Mouse (Mus musculus) CD4-positive, CD25-positive, alpha-beta regulatory T cell, adult 2 months (primary cell): ENCODE measurements around the gene Cnst.

ENCODE experiments used
- DNase-seq: peaks from one replicate; pipeline ENCODE4 v3.0.0-alpha.2; 2012; ENCODE audit warnings: low read depth, low spot score

Gene Cnst

GRCm38 (mm10) chr1:179553197-179553948 lies 7.2 kb downstream of the Cnst start:
- DNase-seq, result no peak

GRCm38 (mm10) chr1:179553949-179554347 lies 7.8 kb downstream of the Cnst start:
- DNase-seq, result no peak

- no peak for DNase-seq
Measured at GRCm38 (mm10) chr1:179556921-179557320, 10.8 kb downstream of the Cnst start.

- peak; percentile 49 for DNase-seq
Measured at GRCm38 (mm10) chr1:179559446-179560194, 13.4 kb downstream of the Cnst start.

- DNase-seq, result peak; percentile 56
Measured at GRCm38 (mm10) chr1:179560845-179561430, 14.8 kb downstream of the Cnst start.

- DNase-seq, result no peak
Measured at GRCm38 (mm10) chr1:179563211-179563610, 17.0 kb downstream of the Cnst start.

GRCm38 (mm10) chr1:179563926-179564325 lies 17.8 kb downstream of the Cnst start:
- no peak for DNase-seq

- DNase-seq, result no peak
Measured at GRCm38 (mm10) chr1:179567558-179567957, 21.4 kb downstream of the Cnst start.

GRCm38 (mm10) chr1:179568690-179569398 lies 22.7 kb downstream of the Cnst start:
- DNase-seq, result no peak

- DNase-seq, result no peak
Measured at GRCm38 (mm10) chr1:179570482-179570881, 24.3 kb downstream of the Cnst start.

- DNase-seq, result no peak
Measured at GRCm38 (mm10) chr1:179571686-179572085, 25.5 kb downstream of the Cnst start.

- no peak for DNase-seq
Measured at GRCm38 (mm10) chr1:179573650-179574206, 27.6 kb downstream of the Cnst start.

GRCm38 (mm10) chr1:179578625-179579024 lies 32.5 kb downstream of the Cnst start:
- DNase-seq, result peak; percentile 69

GRCm38 (mm10) chr1:179580200-179580599 lies 34.0 kb downstream of the Cnst start:
- no peak for DNase-seq

- DNase-seq, result no peak
Measured at GRCm38 (mm10) chr1:179581422-179581821, 35.3 kb downstream of the Cnst start.

GRCm38 (mm10) chr1:179582021-179582433 lies 35.9 kb downstream of the Cnst start:
- DNase-seq, result no peak

GRCm38 (mm10) chr1:179583090-179583489 lies 36.9 kb downstream of the Cnst start:
- DNase-seq, result no peak

- no peak for DNase-seq
Measured at GRCm38 (mm10) chr1:179584220-179584619, 38.0 kb downstream of the Cnst start.

- no peak for DNase-seq
Measured at GRCm38 (mm10) chr1:179585646-179586045, 39.5 kb downstream of the Cnst start.

GRCm38 (mm10) chr1:179586430-179587095 lies 40.4 kb downstream of the Cnst start:
- DNase-seq, result no peak

GRCm38 (mm10) chr1:179588230-179588629 lies 42.1 kb downstream of the Cnst start:
- DNase-seq, result no peak
